Mouse (Mus musculus) embryo, embryonic 11.5 days (tissue): ENCODE measurements at regions not wholly inside any gene's neighbourhood (a gene's known extent, or its start where the extent isn't known, plus 50 kb on each side); places are given as distances from the start of the nearest gene placed in this dataset.

ENCODE experiments used
- DNase-seq: peaks from one replicate; pipeline ENCODE4 v3.0.0-alpha.2; 2012; ENCODE audit warnings: low read depth, low spot score

DNA sequence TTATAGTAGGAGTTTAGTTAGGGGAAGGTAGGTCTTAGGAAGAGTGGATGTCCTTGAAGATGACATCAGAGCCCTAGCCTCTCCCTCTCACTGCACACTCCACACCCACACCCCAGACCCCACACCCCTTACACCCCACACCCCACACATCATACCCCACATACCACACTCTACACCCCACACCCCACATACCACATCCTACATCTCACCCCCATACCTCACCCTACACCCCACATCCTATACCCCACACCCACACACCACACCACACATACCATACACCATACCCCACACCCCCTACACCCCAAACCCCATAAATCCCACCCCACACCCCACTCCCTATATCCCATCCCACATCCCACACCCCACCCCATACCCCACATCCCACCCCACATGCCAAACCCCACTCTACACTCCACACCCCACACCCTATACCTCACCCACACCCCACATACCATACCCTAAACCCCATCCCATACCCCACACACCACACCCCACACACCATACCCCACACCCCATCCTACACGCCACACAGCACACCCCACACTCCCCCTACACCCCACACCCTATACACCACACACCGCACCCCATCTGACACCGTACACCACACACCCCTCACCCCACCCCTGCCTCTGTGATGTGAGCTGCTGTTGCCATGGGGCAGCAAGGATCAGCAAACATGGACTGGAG, 323.7 kb upstream of the G2e3 start:
- no peak for DNase-seq

DNA sequence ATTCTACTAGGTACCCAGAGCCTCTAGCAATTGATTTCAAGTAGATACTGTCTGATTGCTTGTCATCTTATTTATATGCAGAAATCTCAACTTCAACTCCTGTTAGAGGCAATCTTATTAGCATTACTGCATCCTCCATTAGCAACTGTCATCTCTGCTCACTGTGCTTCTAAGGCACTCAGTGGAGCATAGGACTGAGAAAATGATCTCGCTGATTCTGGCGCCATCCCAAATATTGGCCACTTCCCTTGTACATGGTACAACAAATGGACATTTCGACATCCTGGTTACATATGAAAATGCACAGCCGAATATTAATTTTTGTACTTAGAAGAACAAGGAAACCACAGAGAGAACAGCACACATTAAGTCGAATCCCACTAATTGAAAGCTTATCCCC, 329.7 kb upstream of the G2e3 start:
- DNase-seq: no peak

DNA sequence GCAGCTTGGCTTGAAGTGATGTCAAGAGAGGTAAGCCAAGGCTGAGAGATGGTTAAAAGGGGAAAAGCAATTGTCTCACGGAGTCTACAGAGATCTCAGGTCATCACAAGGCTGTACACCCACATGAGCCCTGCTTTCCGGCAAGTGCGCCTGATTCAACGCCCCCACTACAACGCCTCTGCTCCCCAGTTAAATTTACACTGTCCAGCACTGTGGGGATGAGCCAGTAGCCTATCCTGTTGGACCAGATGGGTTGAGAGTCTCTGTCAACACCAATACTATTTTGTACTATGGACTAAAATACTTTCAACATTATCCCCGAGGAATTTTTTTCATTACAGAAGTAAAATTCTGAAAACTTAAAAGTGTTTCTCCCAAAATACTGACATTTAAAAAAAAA, 331.8 kb upstream of the G2e3 start:
- no peak for DNase-seq

DNA sequence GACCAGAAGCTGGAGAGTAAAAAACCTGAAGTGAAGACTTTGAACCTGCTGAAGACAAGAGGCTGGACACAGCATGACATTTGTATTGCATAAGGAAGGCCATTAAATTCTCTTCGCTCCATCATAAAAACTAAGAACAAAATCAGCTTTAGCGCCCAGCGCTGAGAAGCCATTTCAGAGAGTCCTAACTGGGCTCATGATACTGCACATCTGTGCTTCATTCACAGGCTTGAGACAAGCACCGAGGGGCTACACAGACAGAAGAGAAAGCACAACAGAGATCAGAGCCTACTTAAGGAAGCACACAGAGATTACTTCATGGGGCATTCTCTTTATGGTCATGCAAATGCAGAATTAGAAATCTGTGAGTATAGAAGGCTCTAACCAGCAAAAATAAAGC, 338.2 kb upstream of the G2e3 start:
- DNase-seq: no peak

DNA sequence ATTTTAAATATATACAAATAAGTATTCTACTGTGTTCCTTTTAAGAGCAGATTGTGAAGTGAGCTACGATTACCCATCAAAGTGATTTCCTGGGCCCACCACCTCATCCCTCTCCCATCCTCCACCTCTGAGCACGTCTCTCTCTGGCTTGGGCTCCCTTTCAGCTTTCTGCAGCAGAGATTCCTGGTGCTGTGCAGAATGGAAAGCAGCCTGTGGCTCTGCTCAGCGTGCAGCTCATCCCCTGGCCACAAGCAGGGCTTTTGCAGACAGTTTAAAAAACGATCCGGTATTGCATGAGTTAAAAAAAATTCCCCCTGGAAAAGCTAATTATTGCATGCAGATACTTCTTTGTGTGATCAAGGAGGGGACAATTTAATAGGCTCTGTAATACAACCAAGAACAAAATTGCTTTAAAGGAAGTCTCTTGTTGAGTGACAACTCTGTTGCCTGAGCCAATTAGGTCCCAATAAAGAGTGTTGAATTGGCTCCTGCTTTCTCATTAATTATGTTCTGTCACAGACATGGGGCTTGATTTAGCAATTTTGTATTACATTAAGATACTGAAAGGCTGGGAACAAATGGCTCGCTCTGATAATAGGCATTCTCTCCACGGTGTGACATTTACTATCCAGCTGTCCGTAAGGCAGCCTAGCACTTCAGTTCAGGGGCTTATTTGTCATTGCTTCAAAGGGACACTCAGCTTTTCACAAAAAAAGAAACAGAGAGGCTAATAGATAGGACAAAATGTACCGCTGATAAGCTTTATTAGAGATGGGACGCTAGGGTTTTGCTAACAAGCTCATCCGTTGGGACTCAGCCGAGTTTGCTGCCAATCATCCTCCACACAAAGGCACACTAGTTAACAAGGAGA, 345.9 kb upstream of the G2e3 start:
- no peak for DNase-seq

DNA sequence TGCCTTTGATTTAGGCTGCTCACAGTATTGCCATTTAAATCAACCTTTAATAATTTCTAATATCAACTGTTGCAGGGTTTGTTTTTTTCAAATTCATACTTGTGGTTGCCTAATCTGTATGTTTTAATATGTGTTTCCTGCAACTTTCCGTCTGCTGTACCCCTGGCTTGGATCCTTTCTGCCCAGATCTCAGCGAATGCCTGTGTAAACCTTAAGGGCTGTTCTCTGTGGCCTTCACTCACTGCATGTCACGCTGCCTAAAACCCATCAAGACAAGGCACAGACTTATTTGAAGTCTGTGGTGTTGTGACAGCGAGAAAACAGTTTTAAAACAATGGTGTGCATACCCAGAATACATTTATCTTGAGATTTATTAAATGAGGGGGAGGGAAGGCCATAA, 346.8 kb upstream of the G2e3 start:
- no peak for DNase-seq

DNA sequence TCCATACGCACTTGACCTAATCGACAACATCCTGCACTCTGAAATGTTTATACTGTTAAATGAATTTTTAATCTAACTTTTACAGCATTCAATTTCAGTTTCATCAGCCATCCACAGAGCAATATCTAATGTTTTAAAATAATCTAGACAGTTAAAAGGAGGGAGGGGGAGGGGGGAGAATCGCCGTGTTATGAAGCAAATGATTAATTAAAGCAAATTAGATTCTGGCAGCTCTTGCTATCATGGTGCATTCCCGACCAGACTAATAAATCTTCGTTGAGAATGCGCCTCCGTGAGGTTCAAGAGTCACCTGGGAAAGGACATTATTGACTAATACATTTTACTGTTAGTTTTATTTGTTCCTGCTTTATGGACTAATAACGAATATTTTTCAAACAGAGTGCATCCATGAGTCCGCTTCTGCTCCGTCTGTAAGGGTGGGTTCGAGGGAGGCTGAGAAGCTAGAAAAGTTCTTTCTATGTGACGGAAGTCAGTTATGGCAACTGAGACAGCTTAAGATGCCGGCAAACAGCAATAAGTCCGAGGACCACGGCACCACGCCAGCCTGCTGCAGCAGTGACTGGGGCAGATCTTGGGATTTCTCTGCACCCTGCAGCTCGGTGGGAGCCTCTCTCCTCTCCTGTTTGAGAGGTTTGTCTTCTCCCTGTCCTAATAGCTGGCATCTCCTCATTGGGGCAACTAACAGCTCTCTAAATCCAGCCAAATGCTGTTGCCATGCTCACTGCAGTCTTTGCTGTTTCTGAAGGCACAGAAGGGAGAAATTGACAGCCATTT, 347.4 kb upstream of the G2e3 start:
- DNase-seq: no peak

DNA sequence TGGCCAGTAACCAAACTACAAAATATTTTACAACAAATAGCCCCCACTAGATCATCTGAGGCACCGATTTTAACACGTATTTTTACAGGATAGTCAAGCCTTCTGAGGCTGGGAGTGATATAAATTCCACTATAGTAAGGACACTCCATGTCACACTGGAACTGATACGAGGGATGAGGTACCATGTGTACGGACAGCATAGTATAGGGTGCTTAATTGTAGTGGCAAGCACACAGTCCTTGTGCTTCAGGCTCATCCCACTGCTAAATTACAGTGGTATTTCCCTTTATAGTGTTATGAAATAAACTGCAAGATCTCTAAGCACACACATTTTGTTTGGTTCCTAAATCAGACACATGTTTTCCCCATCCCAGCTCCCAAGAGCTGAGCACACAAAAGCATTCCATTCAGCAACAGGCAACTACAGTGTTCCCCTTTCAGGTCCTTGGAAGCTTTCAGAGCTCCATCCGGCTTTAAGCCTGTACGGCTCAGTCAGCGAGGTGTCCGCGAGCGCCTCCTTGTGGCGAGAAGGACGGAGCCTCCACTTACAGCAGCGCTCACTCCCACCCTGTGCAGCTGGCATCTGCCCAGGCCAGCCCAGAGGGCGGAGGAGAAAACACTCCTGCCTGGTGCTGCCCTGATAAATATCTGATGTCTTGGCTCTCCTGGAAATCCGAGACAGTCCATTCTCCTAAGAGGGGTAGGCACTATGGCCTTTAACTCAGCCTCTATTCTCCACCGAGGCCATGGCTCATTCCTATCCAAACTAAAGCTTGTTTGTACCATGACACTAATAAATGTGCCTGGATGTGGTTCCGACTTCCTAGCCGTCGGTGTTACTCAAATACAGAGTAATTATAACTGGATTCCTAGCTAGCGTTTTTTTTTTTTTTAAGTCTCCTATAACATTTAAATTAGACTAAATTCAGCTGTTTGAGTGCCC, 348.3 kb upstream of the G2e3 start:
- peak; percentile 65 for DNase-seq

DNA sequence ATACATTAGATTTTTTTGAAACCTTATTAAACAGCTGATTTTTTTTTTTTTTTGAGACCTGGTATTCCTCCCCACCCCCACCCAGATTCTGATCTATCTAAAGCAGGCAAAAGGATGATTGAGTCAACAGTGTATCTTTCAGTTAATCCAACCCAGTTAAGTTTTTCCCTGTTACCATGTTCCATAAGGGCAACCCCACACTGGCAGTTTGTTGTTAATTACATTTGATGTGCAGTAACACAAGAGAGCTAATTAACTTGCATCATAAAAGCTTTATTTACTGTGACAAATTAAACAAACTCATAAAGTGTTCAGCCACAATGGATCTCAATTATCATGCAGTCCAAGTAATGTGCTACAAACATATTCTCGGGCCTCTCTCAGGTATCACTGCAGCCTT, 346.8 kb upstream of the Prkd1 start:
- DNase-seq: no peak

DNA sequence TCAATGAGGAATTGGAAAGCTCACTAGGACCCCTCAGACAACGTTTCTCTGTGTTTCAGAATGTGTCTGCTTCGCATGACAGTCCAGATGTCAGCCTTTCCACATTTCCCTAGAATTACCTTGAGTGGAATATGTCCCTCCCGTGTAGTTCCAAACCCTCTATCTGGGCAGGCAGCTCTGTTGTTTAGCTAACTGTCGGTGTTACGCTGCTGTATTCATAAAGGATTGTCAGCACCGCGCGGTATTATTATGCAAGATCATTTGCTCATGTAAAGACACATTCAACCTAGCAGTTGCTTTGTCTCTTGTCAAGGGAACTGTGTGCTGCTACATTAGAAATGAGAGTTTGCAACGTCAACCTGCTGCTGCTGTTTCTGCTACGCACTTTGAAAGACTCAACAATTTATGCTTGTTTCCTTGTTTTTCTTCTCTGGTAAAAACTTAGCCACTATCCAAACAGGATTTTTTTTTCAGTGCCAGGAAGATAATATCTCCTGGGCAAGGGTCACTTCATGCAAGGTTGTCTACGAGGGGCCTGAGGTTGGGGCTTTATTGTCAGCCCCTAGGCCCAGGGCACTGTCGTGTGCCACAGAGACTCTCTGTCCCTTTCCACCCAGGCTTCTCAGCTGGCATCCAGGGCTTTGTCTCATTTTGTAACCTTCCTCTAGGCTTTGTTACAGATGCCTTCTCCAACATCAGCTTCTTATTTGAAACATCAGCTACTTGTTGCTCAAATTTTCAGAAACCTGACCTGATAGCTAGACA, 340.8 kb upstream of the Prkd1 start:
- no peak for DNase-seq

DNA sequence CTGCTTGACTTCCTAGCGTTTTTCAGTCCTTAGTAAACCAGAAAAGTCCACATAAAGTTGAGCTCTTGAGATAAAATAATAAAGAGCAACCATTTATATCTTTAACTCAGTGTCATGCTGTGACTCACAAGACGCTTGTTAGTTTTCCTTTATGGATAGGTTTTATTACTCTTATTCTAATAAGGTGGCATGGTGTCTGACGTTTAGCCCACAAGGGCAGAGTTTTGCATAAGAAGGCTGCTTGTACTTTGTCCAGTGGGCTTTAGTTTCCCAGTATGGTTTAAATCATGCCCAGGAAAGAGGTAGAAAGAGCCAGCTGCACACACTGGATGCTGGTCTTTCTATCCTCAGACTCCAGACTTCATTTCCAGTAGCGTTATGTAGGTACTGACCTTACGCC, 332.4 kb upstream of the Prkd1 start:
- DNase-seq: no peak

DNA sequence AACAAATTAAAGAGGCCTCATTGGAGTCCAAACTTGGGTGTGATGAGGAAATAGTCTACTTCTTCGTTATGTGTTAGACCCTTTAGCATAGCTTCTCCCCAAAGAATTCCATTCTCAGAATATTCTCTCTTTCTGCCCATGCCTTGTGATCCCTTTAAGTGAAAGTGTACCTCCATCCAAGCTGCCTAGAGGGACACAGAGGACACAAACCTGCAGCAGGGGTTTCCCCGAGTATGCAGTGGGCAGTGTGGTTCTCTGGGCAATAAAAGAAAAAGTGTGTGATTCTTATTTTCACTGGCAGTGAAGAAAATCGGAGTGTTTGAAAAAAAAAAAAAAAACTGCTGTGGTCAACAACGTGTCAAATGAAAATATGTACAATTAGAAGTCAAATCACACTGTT, 331.9 kb upstream of the Prkd1 start:
- DNase-seq: no peak

DNA sequence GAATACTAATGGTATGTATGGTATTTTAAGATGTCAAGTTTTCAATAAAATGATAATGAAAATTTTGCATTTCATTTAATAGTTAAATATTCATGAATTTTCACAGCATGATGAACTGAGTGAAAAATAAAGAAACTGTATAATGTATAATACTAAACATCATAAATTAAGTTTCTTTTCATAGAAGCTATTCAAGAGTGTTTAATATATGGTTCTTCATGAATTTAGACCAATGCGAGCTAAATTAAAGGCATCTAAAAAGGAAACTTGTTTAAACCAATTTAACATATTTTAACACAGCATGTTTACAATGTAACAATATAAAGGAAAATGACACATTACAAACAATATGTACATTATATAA, 321.8 kb upstream of the Prkd1 start:
- DNase-seq: no peak

DNA sequence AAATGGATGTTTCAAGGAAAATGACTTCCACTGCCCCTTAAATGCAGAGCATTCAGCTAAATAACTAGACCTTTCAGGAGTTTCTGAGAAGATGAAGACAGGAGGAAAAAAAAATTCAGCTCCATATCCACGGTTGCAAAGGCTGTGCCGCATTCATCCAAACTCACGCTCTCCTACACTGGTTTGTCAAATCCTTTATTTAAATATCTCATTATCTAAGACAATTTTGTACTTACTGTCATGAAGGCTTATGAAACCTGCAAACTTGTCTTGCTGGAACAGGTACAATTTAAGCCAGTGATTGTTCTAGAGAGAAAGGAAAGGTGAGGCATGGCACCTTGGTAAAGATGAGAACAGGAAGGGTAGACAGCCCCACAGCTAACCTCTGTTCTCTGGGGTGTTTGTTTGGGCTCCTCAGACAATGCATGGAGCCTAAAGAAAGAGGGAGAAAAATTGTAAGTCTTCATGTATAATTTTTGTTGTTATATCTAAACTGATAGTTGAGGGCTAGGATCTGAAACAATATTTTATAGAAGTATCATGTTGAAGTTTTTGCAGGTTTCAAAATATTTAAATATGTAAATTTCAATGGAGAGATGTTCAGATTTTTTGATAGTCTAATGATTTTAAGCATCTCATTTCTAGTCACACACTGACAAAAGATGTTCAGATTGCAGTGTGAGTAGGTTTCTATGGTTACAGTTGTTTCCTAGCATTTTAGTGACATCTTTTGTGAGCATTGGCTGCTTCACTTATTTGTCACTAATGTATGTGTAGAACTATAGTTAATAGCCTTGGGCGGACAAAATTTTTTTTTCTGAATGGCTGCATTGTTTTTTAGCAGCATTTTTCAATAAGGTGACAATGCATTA, 321.2 kb upstream of the Prkd1 start:
- no peak for DNase-seq

DNA sequence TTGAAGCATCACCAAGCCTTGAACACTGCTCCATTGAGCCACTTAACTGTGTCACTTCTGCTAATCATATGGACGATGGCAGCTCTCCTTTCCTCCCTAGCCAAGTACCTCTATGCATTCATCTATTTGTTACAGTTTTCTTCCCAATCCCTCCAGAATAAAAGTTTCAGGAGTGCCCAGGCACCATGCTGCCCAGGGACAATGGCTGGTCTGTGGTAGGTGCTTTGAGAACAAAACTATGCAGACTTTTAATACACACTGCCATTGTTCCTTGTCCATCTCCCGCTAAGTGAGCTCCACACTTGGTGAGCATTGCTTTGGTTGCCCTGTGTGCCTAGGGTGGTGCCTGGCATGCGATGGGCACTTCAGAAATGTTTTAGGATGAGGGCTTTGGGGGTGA, 320.5 kb upstream of the Prkd1 start:
- no peak for DNase-seq

DNA sequence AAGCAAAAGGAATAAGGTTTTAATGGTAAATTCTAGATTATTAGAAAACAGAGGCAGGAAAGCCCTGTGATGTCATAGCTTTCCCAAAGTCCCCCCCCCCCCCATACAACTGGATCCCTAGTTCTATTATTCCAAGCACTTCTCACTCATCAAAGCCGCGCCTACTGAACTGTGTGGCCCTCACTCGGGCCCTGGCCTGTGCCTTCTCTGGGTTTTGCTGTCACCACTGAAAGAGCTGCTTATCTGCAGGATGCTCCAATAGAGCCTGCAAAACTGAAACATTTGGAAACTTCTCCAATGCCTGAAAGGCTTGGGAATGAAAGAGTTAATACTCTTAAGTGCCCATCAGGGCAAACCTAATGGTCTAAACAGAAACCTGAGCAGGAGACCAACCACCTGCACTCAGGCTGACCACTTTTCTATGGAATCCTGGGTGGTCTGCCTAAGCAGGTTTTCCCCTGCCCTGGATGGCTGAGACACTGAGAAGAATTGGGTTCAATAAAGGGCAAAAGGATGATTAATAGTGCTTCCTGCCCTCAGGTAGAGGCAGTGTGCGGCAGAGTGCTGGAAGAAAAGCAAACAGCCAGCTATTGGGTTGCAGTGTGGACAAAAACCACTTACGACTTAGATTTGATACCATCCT, 318.4 kb upstream of the Prkd1 start:
- DNase-seq: peak; percentile 8

DNA sequence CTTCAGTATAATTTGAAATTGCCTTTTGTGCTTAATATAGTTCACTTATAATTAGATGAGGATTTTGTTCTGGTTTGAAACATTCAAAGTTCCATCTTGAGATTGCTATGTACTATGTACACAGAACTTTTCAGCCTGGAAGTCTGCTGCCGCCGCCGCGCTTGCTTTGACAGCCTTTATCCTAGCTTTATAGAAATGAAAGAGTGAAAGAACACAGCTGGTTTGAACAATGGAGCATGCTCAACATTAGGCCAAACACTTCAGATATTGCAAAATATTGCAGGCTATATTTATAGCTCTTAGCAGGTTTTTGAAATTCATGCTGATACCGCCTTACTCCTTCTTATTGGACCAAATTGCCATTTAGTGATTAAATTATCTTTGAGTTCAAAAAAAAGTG, 305.1 kb upstream of the Prkd1 start:
- no peak for DNase-seq

DNA sequence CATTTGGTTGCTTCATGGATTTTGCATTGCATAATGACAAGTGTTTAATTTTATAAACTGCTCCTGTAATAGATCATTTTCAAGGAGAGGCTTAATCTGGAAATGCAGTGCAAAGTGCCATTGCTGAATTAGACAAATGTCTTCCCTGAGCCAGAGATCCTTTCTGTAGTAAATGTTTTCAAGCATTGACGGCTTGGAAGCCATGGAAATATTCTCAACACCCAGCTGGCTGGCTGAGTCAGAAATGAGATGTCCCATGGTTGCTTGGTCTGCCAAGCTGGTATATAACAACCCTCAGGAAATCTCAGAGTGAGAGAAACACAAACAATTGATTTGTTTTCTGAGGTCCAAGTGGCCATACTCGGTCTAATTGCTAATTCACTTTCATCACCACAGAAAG, 298.1 kb upstream of the Prkd1 start:
- no peak for DNase-seq
